Comparison of ENCODE assay signal across 27 mouse cellular contexts in genomic region chr9:49318638-49319037, GRCm38 (mm10). TPM values are rescaled to one million over a fixed set of nuclear protein-coding genes. Genes with fewer than 3 reads are reported as not detected.
DNase-seq lines count a peak whose midpoint lies in the region; ATAC-seq lines count a peak whose summit lies in the region.
"Had no signal": no experiment of that assay in that cellular context is flagged by ENCODE, and none has a peak within 500 bp of the region (broad histone marks: within the 10 kb centered on the region; RNA-seq: fewer than 3 reads in every experiment).

No protein-coding gene starts in this region.

- H3K4me1 ChIP-seq in forebrain, embryonic 14.5 days (ENCODE audit: control insufficient read depth, insufficient read depth, low read length): no peaks in the 10 kb centered on the region
- H3K4me1 ChIP-seq in forebrain, embryonic 13.5 days: no peaks in the 10 kb centered on the region
- H3K4me1 ChIP-seq: embryonic facial prominence, embryonic 13.5 days; embryonic facial prominence, embryonic 15.5 days; forebrain, embryonic 10.5 days; forebrain, embryonic 12.5 days had no signal

- H3K27me3 ChIP-seq in forebrain, embryonic 14.5 days (replicated peaks; ENCODE audit: control insufficient read depth, insufficient read depth, low read length): no peaks in the 10 kb centered on the region
- no peaks in the 10 kb centered on the region for H3K27me3 ChIP-seq in forebrain, embryonic 13.5 days
- H3K27me3 ChIP-seq: embryonic facial prominence, embryonic 13.5 days; embryonic facial prominence, embryonic 15.5 days; forebrain, embryonic 12.5 days had no signal

- H3K36me3 ChIP-seq in forebrain, embryonic 14.5 days (ENCODE audit: control insufficient read depth, insufficient read depth, low read length): no peaks in the 10 kb centered on the region
- no peaks in the 10 kb centered on the region for H3K36me3 ChIP-seq in forebrain, embryonic 13.5 days (ENCODE audit: poor library complexity, severe bottlenecking)
- H3K36me3 ChIP-seq: embryonic facial prominence, embryonic 13.5 days; embryonic facial prominence, embryonic 15.5 days; forebrain, embryonic 10.5 days; forebrain, embryonic 12.5 days; G1E had no signal

- H3K9me3 ChIP-seq in forebrain, embryonic 14.5 days (replicated peaks; ENCODE audit: control insufficient read depth, low read length): no peaks in the 10 kb centered on the region
- H3K9me3 ChIP-seq in forebrain, embryonic 13.5 days (replicated peaks): no peaks in the 10 kb centered on the region
- H3K9me3 ChIP-seq: embryonic facial prominence, embryonic 13.5 days; embryonic facial prominence, embryonic 15.5 days; forebrain, embryonic 10.5 days; forebrain, embryonic 12.5 days; G1E had no signal

- H3K4me3 ChIP-seq in forebrain, embryonic 14.5 days (ENCODE audit: low read depth, low read length): no peak overlapping the region
- no peak overlapping the region for H3K4me3 ChIP-seq in forebrain, embryonic 13.5 days
- H3K4me3 ChIP-seq: embryonic facial prominence, embryonic 13.5 days; embryonic facial prominence, embryonic 15.5 days; erythroblast, embryonic 14.5 days; forebrain, embryonic 10.5 days; forebrain, embryonic 12.5 days had no signal

- H3K9ac ChIP-seq in forebrain, embryonic 14.5 days (ENCODE audit: low read length): no peak overlapping the region
- no peak overlapping the region for H3K9ac ChIP-seq in forebrain, embryonic 13.5 days
- H3K9ac ChIP-seq: embryonic facial prominence, embryonic 13.5 days; embryonic facial prominence, embryonic 15.5 days; forebrain, embryonic 12.5 days had no signal

- no peak overlapping the region for H3K4me2 ChIP-seq in forebrain, embryonic 14.5 days (ENCODE audit: low read length)
- no peak overlapping the region for H3K4me2 ChIP-seq in forebrain, embryonic 13.5 days
- H3K4me2 ChIP-seq: embryonic facial prominence, embryonic 13.5 days; embryonic facial prominence, embryonic 15.5 days; forebrain, embryonic 12.5 days had no signal

- peak; percentile 15 for DNase-seq in forebrain, embryonic 14.5 days (ENCODE audit: low spot score)
- peak; percentile 54 for DNase-seq in heart, adult 11 months
- DNase-seq in heart, adult 9 months (ENCODE audit: low spot score in 2 of 2): no peak
- DNase-seq in brain, adult 2 months (ENCODE audit: low read depth, low spot score): peak; percentile 48
- DNase-seq in kidney, postnatal 25 days: no peak
- DNase-seq: adrenal gland, adult 8-10 months; adrenal gland, postnatal 14 days; adrenal gland, postnatal 36 days; B cell, adult 2 months; cerebellum, adult 11-12 months; cerebellum, adult 2 months; cerebellum, adult 9-10 months; cerebellum, postnatal 10 days; cerebellum, postnatal 25 days; embryo, embryonic 11 days had no signal

- no peak for ATAC-seq in forebrain, embryonic 14.5 days
- ATAC-seq in forebrain, embryonic 13.5 days: no peak
- ATAC-seq: activated CD4-positive, CD25-positive, alpha-beta regulatory T cell, adult 4 months; CD4-positive, CD25-positive, alpha-beta regulatory T cell, adult 4 months; forebrain, embryonic 16.5 days; Patski had no signal

- no peak overlapping the region for H3K27ac ChIP-seq in forebrain, embryonic 14.5 days (ENCODE audit: low read depth, low read length)
- H3K27ac ChIP-seq in forebrain, embryonic 13.5 days: no peak overlapping the region
- H3K27ac ChIP-seq: embryonic facial prominence, embryonic 13.5 days; embryonic facial prominence, embryonic 15.5 days; forebrain, embryonic 10.5 days; forebrain, embryonic 12.5 days had no signal

RNA-seq across cellular contexts. Expression of gene Drd2, which starts 21.8 kb away (rescaled TPM):
- 1.3 and 1.4 TPM in 2 replicates for polyA plus RNA-seq in forebrain, embryonic 14.5 days (2014; fragmentation: Nextera tagmentation; extraction: Ambion mirVana)
- 1.4 TPM in 2 replicates for polyA plus RNA-seq in forebrain, embryonic 13.5 days (2015; fragmentation: Nextera tagmentation; extraction: Ambion mirVana)
- polyA plus RNA-seq: activated CD4-positive, CD25-positive, alpha-beta regulatory T cell, adult 4 months; CD4-positive, CD25-positive, alpha-beta regulatory T cell, adult 4 months; embryonic facial prominence, embryonic 11.5 days; embryonic facial prominence, embryonic 13.5 days; erythroblast, embryonic 14.5 days; G1E; Patski had no signal

Comparison
In these comparisons a context has a peak if more than half of its experiments do, and no peak if none do; other contexts are left out.
1. DNase-seq: peak in forebrain, embryonic 14.5 days (single experiment), heart, adult 11 months (single experiment) and brain, adult 2 months (single experiment); none in heart, adult 9 months (0 of 2) and kidney, postnatal 25 days (0 of 2).